Mouse (Mus musculus) right cerebral cortex, postnatal 10 days (tissue): ENCODE data around the gene Cldn34c4.

Source experiments
- DNase-seq, 2 experiments: peaks; one replicate each; pipeline ENCODE4 v3.0.0; 2021; ENCODE audit warnings: low spot score in 2 of 2

Gene Cldn34c4

DNA sequence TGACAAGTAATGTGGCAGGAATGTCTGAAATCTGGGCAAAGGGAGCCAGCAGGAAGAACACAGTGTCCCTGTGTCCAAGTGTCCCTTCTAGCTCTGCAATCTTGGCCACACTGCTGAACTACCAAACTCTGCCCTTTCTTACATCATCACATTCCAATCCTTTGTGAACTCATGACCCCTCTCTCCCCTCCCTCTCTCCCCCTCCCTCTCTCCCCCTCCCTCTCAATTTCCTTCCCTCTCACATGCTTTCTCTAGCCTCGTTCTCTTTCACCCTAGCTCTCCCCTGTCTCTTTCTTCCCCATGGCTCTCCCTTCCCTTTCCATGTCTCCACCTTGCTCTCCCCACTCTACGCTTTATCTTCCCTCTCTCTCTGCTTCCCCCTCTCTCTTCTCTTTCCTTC lies at the start of gene Cldn34c4:
Gene Cldn34c4 (minus strand): TSS at position 101 of the 400 bp plus-strand sequence.
- no peak for DNase-seq

DNA sequence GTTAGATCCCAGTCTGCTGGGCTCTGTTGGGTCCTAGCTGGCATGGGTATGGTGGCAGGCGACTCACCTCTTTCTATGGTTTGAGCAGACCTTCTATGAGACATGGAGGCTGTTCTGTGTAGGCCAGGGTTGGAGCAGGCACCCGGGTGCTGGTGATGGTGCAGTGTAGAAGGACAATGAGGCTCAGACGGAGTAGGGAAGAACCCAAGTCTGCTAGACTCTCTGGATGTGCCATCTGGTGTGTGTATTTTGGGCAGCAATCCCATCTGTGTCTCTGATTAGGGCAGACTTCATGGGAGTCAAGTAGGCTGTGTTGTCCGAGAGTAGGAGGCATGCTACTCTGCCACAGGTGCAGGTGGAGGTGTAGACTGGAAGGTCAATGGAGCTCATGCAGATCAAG lies 10.7 kb upstream of the Cldn34c4 start:
- DNase-seq = no peak
